In the genomic region with DNA sequence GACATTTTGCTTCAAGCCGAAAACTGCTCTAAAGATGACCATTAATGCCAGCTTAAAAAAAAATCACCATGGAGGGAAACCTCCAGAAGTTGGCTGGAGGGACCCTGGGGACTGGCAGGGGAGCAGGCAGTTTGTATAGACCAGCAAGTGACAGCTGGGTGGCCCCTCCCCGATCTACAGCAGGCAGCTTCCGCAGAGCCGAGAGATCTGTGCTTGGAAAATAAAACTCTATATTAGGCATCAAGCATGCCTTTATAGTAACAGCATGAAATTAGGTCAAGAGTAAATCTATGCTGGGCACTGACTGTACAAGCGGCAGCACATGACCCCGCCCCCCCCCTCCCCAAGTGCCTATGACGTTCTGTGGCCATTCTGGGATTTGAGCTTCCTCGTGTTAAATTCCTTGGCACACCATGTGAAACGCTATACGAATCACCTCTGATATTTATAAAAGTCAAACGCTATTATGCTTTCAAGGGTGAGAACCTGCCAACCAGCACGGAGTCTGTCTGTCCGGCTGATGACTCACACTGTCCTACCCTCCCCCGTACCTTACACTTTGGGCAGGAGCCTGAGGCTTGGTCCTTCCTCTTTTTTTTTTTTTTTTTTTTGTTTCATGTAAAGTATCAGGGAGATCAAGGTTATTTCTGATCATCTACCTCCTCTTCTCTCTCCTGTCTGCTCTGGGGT, we compare ENCODE assay signal across 8 mouse cellular contexts.
A peak's percentile ranks its signal among the peaks of the same experiment; 100 is the strongest.
DNase-seq lines count a peak whose midpoint lies in the region; ATAC-seq and TF ChIP-seq lines count a peak whose summit lies in the region.

No protein-coding gene starts in this region.

- DNase-seq in cerebellum, adult 8-10 months: no peak
- no peak for DNase-seq in midbrain, embryonic 10.5 days (ENCODE audit: low spot score)
- peak; percentile 63 for DNase-seq in heart, postnatal 4 days
- DNase-seq in layer of hippocampus, adult 11-12 months (ENCODE audit: low spot score): no peak
- no peak for DNase-seq in spleen, postnatal 4 days (ENCODE audit: low spot score in 2 of 2)

- peak overlapping the region; percentile 58 for H3K27ac ChIP-seq in midbrain, embryonic 10.5 days (replicated peaks)
- no peak overlapping the region for H3K27ac ChIP-seq in midbrain, embryonic 13.5 days
- H3K27ac ChIP-seq in small intestine, adult 2 months (ENCODE audit: insufficient read depth, low read depth, low read length): peak overlapping the region; percentile 48; the same call in 1 of the 2 replicates

- WGBS in midbrain, embryonic 10.5 days: 83% methylated on average over 14 of the region's 14 CpGs
- WGBS in midbrain, embryonic 13.5 days: 70% methylated on average over 14 of the region's 14 CpGs
- WGBS in small intestine, adult 2 months: 24% methylated on average over 14 of the region's 14 CpGs

- no peaks in the 10 kb centered on the region for H3K27me3 ChIP-seq in midbrain, embryonic 10.5 days (ENCODE audit: low read depth, poor library complexity, severe bottlenecking)
- H3K27me3 ChIP-seq in midbrain, embryonic 13.5 days: no peaks in the 10 kb centered on the region
- H3K27me3 ChIP-seq in small intestine, adult 2 months (ENCODE audit: control insufficient read depth, insufficient read depth, low read length): no peaks in the 10 kb centered on the region

- H3K9me3 ChIP-seq in midbrain, embryonic 10.5 days (replicated peaks): no peaks in the 10 kb centered on the region
- H3K9me3 ChIP-seq in midbrain, embryonic 13.5 days: no peaks in the 10 kb centered on the region

- ATAC-seq in cerebellum, adult (ENCODE audit: insufficient number of reproducible peaks, low FRiP score, low TSS enrichment): peak; percentile 40; the same call in 1 of the 2 replicates
- no peak for ATAC-seq in midbrain, embryonic 13.5 days

- H3K36me3 ChIP-seq in midbrain, embryonic 10.5 days: peaks cover 35% of the 10 kb centered on the region
- no peaks in the 10 kb centered on the region for H3K36me3 ChIP-seq in midbrain, embryonic 13.5 days
- H3K36me3 ChIP-seq in small intestine, adult 2 months (ENCODE audit: control insufficient read depth, insufficient read depth, low read length): no peaks in the 10 kb centered on the region

- H3K9ac ChIP-seq in midbrain, embryonic 13.5 days (replicated peaks): no peak overlapping the region

- no peak overlapping the region for H3K4me2 ChIP-seq in midbrain, embryonic 13.5 days (replicated peaks)

- H3K4me1 ChIP-seq in midbrain, embryonic 10.5 days: peaks cover 48% of the 10 kb centered on the region
- peaks cover 29% of the 10 kb centered on the region for H3K4me1 ChIP-seq in midbrain, embryonic 13.5 days (replicated peaks)
- peaks cover 7% of the 10 kb centered on the region for H3K4me1 ChIP-seq in small intestine, adult 2 months (ENCODE audit: control insufficient read depth, insufficient read depth, insufficient read length, low read length)

- TF ChIP-seq CTCF in small intestine, adult 2 months (IDR thresholded peaks at IDR 0.05; ENCODE audit: extremely low read depth, insufficient read length, insufficient replicate concordance, low read depth, low read length): no peak

- no peak for TF ChIP-seq POLR2A in small intestine, adult 2 months (IDR thresholded peaks at IDR 0.05; ENCODE audit: low read depth, low read length)

- no peak overlapping the region for H3K4me3 ChIP-seq in midbrain, embryonic 10.5 days
- H3K4me3 ChIP-seq in midbrain, embryonic 13.5 days (replicated peaks): no peak overlapping the region
- H3K4me3 ChIP-seq in small intestine, adult 2 months (ENCODE audit: low read depth, low read length): no peak overlapping the region
